11 mouse cellular contexts compared by ENCODE assay signal in the genomic region with DNA sequence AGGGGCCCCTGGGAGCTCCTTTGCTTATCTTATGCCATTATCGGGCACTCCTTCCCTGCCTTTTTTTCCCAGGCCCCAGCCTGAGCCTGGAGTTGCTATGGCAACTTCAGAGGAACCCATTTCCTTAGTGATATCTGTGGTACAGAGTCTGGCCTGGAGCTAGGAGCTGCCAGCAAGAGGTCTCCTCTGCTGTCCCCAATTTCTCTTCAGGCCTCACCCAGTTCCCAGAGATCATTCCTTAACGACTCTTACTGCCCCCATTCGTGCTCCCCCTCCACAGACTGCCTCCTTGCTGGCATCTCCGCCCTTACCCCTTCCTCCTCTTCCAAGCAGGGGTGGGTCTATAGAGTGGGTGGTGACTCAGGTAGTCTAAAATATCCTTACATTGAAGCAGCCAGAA. TPM values are rescaled to one million over a fixed set of nuclear protein-coding genes. Genes with fewer than 3 reads are reported as not detected.
DNase-seq lines count a peak whose midpoint lies in the region; ATAC-seq and TF ChIP-seq lines count a peak whose summit lies in the region.
"Had no signal": no experiment of that assay in that cellular context is flagged by ENCODE, and none has a peak within 500 bp of the region (broad histone marks: within the 10 kb centered on the region; RNA-seq: fewer than 3 reads in every experiment).

No protein-coding gene starts in this region.

- H3K9ac ChIP-seq in kidney, embryonic 15.5 days: no peak overlapping the region
- H3K9ac ChIP-seq in kidney, embryonic 14.5 days (ENCODE audit: low read depth, low read length): no peak overlapping the region
- peak overlapping the region; percentile 21; the same call in 1 of the 2 replicates for H3K9ac ChIP-seq in midbrain, embryonic 14.5 days (replicated peaks; ENCODE audit: low read length)
- H3K9ac ChIP-seq in kidney, embryonic 16.5 days (replicated peaks; ENCODE audit: low read length): no peak overlapping the region

- H3K27ac ChIP-seq in kidney, embryonic 15.5 days: no peak overlapping the region
- no peak overlapping the region for H3K27ac ChIP-seq in kidney, embryonic 14.5 days (ENCODE audit: low read depth, low read length)
- H3K27ac ChIP-seq in cortical plate, adult 2 months (ENCODE audit: insufficient read depth, low read length): peak overlapping the region; percentile 89
- H3K27ac ChIP-seq in midbrain, embryonic 14.5 days (replicated peaks; ENCODE audit: low read depth, low read length): no peak overlapping the region
- no peak overlapping the region for H3K27ac ChIP-seq in kidney, embryonic 16.5 days (ENCODE audit: low read length)

- H3K4me2 ChIP-seq in kidney, embryonic 15.5 days: no peak overlapping the region
- no peak overlapping the region for H3K4me2 ChIP-seq in kidney, embryonic 14.5 days (replicated peaks; ENCODE audit: low read depth, low read length)
- H3K4me2 ChIP-seq in midbrain, embryonic 14.5 days (ENCODE audit: low read length): peak overlapping the region; percentile 40
- no peak overlapping the region for H3K4me2 ChIP-seq in kidney, embryonic 16.5 days (replicated peaks; ENCODE audit: low read depth, low read length)

- 0 out of 2 replicates have a peak overlapping the region, but pooled peaks have one; percentile 8 for H3K4me3 ChIP-seq in kidney, embryonic 15.5 days (replicated peaks)
- no peak overlapping the region for H3K4me3 ChIP-seq in kidney, embryonic 14.5 days (ENCODE audit: low read length)
- H3K4me3 ChIP-seq in cortical plate, adult 2 months (ENCODE audit: insufficient read depth, low read length): peak overlapping the region; percentile 87
- no peak overlapping the region for H3K4me3 ChIP-seq in midbrain, embryonic 14.5 days (replicated peaks; ENCODE audit: low read depth, low read length)
- H3K4me3 ChIP-seq in kidney, embryonic 16.5 days (ENCODE audit: low read length): no peak overlapping the region

- peaks cover 75% of the 10 kb centered on the region for H3K4me1 ChIP-seq in kidney, embryonic 15.5 days
- H3K4me1 ChIP-seq in kidney, embryonic 14.5 days (ENCODE audit: control insufficient read depth, insufficient read depth, low read length): peaks cover 56% of the 10 kb centered on the region
- H3K4me1 ChIP-seq in cortical plate, adult 2 months (ENCODE audit: control insufficient read depth, insufficient read depth, low read length): no peaks in the 10 kb centered on the region
- H3K4me1 ChIP-seq in midbrain, embryonic 14.5 days (ENCODE audit: control insufficient read depth, insufficient read depth, low read length): peaks cover 56% of the 10 kb centered on the region
- H3K4me1 ChIP-seq in kidney, embryonic 16.5 days (ENCODE audit: insufficient read depth, low read length): peaks cover 59% of the 10 kb centered on the region

- TF ChIP-seq POLR2A in cortical plate, adult 2 months (IDR thresholded peaks at IDR 0.05; ENCODE audit: extremely low read depth, insufficient read depth, low read length): 0 out of 2 replicates have a peak, but pooled peaks have one; percentile 12

- peaks cover 7% of the 10 kb centered on the region; the same call in 1 of the 2 replicates for H3K36me3 ChIP-seq in kidney, embryonic 15.5 days
- peaks cover 4% of the 10 kb centered on the region; the same call in 1 of the 2 replicates for H3K36me3 ChIP-seq in kidney, embryonic 14.5 days (ENCODE audit: control insufficient read depth, insufficient read depth, low read length)
- H3K36me3 ChIP-seq in midbrain, embryonic 14.5 days (ENCODE audit: control insufficient read depth, insufficient read depth, low read length): no peaks in the 10 kb centered on the region; the same call in 1 of the 2 replicates
- H3K36me3 ChIP-seq in kidney, embryonic 16.5 days (ENCODE audit: insufficient read depth, low read length): no peaks in the 10 kb centered on the region

- peak; percentile 33 for DNase-seq in cerebellum, adult 8-10 months
- DNase-seq in cerebellum, postnatal 14 days: no peak
- DNase-seq in midbrain, embryonic 14.5 days: peak; percentile 73
- DNase-seq in adrenal gland, adult 18-20 months (ENCODE audit: low spot score in 2 of 2): no peak
- DNase-seq: kidney, postnatal 14 days; lung, adult 18-20 months; thymus, adult 2 months had no signal

- no peak for TF ChIP-seq CTCF in cortical plate, adult 2 months (IDR thresholded peaks at IDR 0.05; ENCODE audit: extremely low read depth, insufficient read depth, low read length)

- H3K9me3 ChIP-seq in kidney, embryonic 15.5 days (replicated peaks): no peaks in the 10 kb centered on the region
- no peaks in the 10 kb centered on the region for H3K9me3 ChIP-seq in kidney, embryonic 14.5 days (ENCODE audit: control insufficient read depth, low read length)
- H3K9me3 ChIP-seq in midbrain, embryonic 14.5 days (ENCODE audit: control insufficient read depth, low read length): no peaks in the 10 kb centered on the region
- H3K9me3 ChIP-seq in kidney, embryonic 16.5 days (ENCODE audit: low read length): no peaks in the 10 kb centered on the region

- peaks cover 53% of the 10 kb centered on the region for H3K27me3 ChIP-seq in kidney, embryonic 15.5 days
- H3K27me3 ChIP-seq in kidney, embryonic 14.5 days (ENCODE audit: control insufficient read depth, insufficient read depth, low read length): peaks cover 34% of the 10 kb centered on the region
- peaks cover 37% of the 10 kb centered on the region for H3K27me3 ChIP-seq in midbrain, embryonic 14.5 days (ENCODE audit: control insufficient read depth, insufficient read depth, low read length)
- peaks cover 31% of the 10 kb centered on the region for H3K27me3 ChIP-seq in kidney, embryonic 16.5 days (ENCODE audit: insufficient read depth, low read length)

- ATAC-seq in kidney, embryonic 15.5 days (replicated peaks; ENCODE audit: low FRiP score): no peak
- no peak for ATAC-seq in kidney, embryonic 14.5 days (ENCODE audit: low FRiP score, low TSS enrichment)
- no peak for ATAC-seq in midbrain, embryonic 14.5 days (ENCODE audit: low FRiP score, low TSS enrichment)
- no peak for ATAC-seq in kidney, embryonic 16.5 days (ENCODE audit: low FRiP score, low TSS enrichment)

- 31% methylated on average over 4 of the region's 4 CpGs for WGBS in kidney, embryonic 15.5 days
- WGBS in kidney, embryonic 14.5 days: 33% methylated on average over 4 of the region's 4 CpGs
- WGBS in midbrain, embryonic 14.5 days: 33% methylated on average over 4 of the region's 4 CpGs
- 41% methylated on average over 4 of the region's 4 CpGs for WGBS in kidney, embryonic 16.5 days

RNA-seq across cellular contexts. Expression of a gene that starts 11.1 kb away (rescaled TPM):
- polyA plus RNA-seq in kidney, embryonic 15.5 days (2015; fragmentation: Nextera tagmentation; extraction: Ambion mirVana): 45.1 and 53.9 TPM in 2 replicates
- 39.6 and 43.5 TPM in 2 replicates for polyA plus RNA-seq in kidney, embryonic 14.5 days (2014; fragmentation: Nextera tagmentation; extraction: Ambion mirVana)
- polyA plus RNA-seq in cortical plate, adult 2 months (2012; rRNA removed): 164 and 170 TPM in 2 replicates
- polyA plus RNA-seq in midbrain, embryonic 14.5 days (2014; fragmentation: Nextera tagmentation; extraction: Ambion mirVana): 15.6 and 19.4 TPM in 2 replicates
- total RNA-seq in adrenal gland, adult 18-20 months (2021): 10 to 100 TPM in 1 of 2 experiments, 1 to 10 TPM in 1; 7.3 to 10.8 TPM
- 61.4 and 61.5 TPM in 2 replicates for polyA plus RNA-seq in kidney, embryonic 16.5 days (2015; fragmentation: Nextera tagmentation; extraction: Ambion mirVana)

RNA-seq across cellular contexts. Expression of a gene that starts 26.0 kb away (rescaled TPM):
- polyA plus RNA-seq in kidney, embryonic 15.5 days (2015; fragmentation: Nextera tagmentation; extraction: Ambion mirVana): 53.5 and 53.9 TPM in 2 replicates
- polyA plus RNA-seq in kidney, embryonic 14.5 days (2014; fragmentation: Nextera tagmentation; extraction: Ambion mirVana): 41.5 and 51.6 TPM in 2 replicates
- 3.0 and 3.2 TPM in 2 replicates for polyA plus RNA-seq in cortical plate, adult 2 months (2012; rRNA removed)
- 0.32 and 1.4 TPM in 2 replicates for polyA plus RNA-seq in midbrain, embryonic 14.5 days (2014; fragmentation: Nextera tagmentation; extraction: Ambion mirVana)
- 10 to 100 TPM; 15.9 to 21.3 TPM for total RNA-seq in adrenal gland, adult 18-20 months (2021)
- polyA plus RNA-seq in kidney, embryonic 16.5 days (2015; fragmentation: Nextera tagmentation; extraction: Ambion mirVana): 41.6 and 53.6 TPM in 2 replicates

RNA-seq across cellular contexts. Expression of a gene that starts 49.6 kb away (rescaled TPM):
- polyA plus RNA-seq in kidney, embryonic 15.5 days (2015; fragmentation: Nextera tagmentation; extraction: Ambion mirVana): 74.7 and 78.7 TPM in 2 replicates
- polyA plus RNA-seq in kidney, embryonic 14.5 days (2014; fragmentation: Nextera tagmentation; extraction: Ambion mirVana): 65.2 and 67.6 TPM in 2 replicates
- 103 and 104 TPM in 2 replicates for polyA plus RNA-seq in cortical plate, adult 2 months (2012; rRNA removed)
- polyA plus RNA-seq in midbrain, embryonic 14.5 days (2014; fragmentation: Nextera tagmentation; extraction: Ambion mirVana): 75.7 and 75.9 TPM in 2 replicates
- 10 to 100 TPM; 53.2 to 56.1 TPM for total RNA-seq in adrenal gland, adult 18-20 months (2021)
- 91.4 and 91.6 TPM in 2 replicates for polyA plus RNA-seq in kidney, embryonic 16.5 days (2015; fragmentation: Nextera tagmentation; extraction: Ambion mirVana)

Comparison
In these comparisons a context has a peak if more than half of its experiments do, and no peak if none do; other contexts are left out.
1. DNase-seq: peak in cerebellum, adult 8-10 months (single experiment) and midbrain, embryonic 14.5 days (single experiment); none in cerebellum, postnatal 14 days (0 of 2) and adrenal gland, adult 18-20 months (0 of 2).
2. H3K4me3 ChIP-seq: peak in kidney, embryonic 15.5 days (single experiment) and cortical plate, adult 2 months (single experiment); none in kidney, embryonic 14.5 days (single experiment), midbrain, embryonic 14.5 days (single experiment) and kidney, embryonic 16.5 days (single experiment).
3. RNA of a gene that starts 26.0 kb away (polyA plus RNA-seq): 41.6 to 53.6 TPM in kidney, embryonic 16.5 days, 53.5 to 53.9 TPM in kidney, embryonic 15.5 days and 41.5 to 51.6 TPM in kidney, embryonic 14.5 days; 3.0 to 3.2 TPM in cortical plate, adult 2 months and 0.32 to 1.4 TPM in midbrain, embryonic 14.5 days; every median in the first group is over 10 times any median in the second.